Mouse (Mus musculus): ENCODE measurements around the gene Rbfox1.

- no peak for TF ChIP-seq CTCF (IDR thresholded peaks at IDR 0.05)
- no peak for TF ChIP-seq EP300 (IDR thresholded peaks at IDR 0.05; ENCODE audit: insufficient read depth, low read depth, low read length)
- no peak for TF ChIP-seq POLR2A (IDR thresholded peaks at IDR 0.05; ENCODE audit: insufficient read depth, low read depth, low read length)
Observed at GRCm38 (mm10) chr16:7212756-7213155, 1327.6 kb downstream of the Rbfox1 start.
